Mouse (Mus musculus): Measurements from ENCODE around the gene Postn. TPM values are rescaled to one million over a fixed set of nuclear protein-coding genes. Genes with fewer than 3 reads are reported as not detected.
A peak's percentile ranks its signal among the peaks of the same experiment; 100 is the strongest.

The Postn gene
- polyA plus RNA-seq, 1 experiment from 2014 or later: 181 TPM

- Histone ChIP-seq H3K27ac (peak overlapping the region; percentile 75), H3K9me3 (no peaks in the 10 kb centered on the region), H3K4me3 (no peak overlapping the region), H3K4me2 (replicated peaks) (no peak overlapping the region), H3K4me1 (peaks cover 17% of the 10 kb centered on the region), H3K9ac (no peak overlapping the region), H3K36me3 (no peaks in the 10 kb centered on the region), H3K27me3 (no peaks in the 10 kb centered on the region)
- WGBS: 33% methylated on average over 6 of the region's 6 CpGs
- ATAC-seq (ENCODE audit: insufficient number of reproducible peaks, insufficient read depth, low FRiP score, low TSS enrichment): peak; percentile 41; the same call in 1 of the 2 replicates
These were observed 60.1 kb downstream of the Postn start for GRCm38 (mm10) chr3:54420983-54421382.

- H3K36me3 ChIP-seq: no peaks in the 10 kb centered on the region
- no peak for ATAC-seq (ENCODE audit: insufficient number of reproducible peaks, insufficient read depth, low FRiP score, low TSS enrichment)
- H3K9me3 ChIP-seq: no peaks in the 10 kb centered on the region
- H3K4me1 ChIP-seq: peaks cover 17% of the 10 kb centered on the region
- H3K4me2 ChIP-seq (replicated peaks): no peak overlapping the region
- H3K27me3 ChIP-seq: no peaks in the 10 kb centered on the region
- WGBS: 94% methylated on average over 2 of the region's 2 CpGs
- no peak overlapping the region for H3K4me3 ChIP-seq
- H3K27ac ChIP-seq: no peak overlapping the region
- H3K9ac ChIP-seq: no peak overlapping the region
These were observed 60.8 kb downstream of the Postn start for GRCm38 (mm10) chr3:54421666-54422065.

- Histone ChIP-seq H3K4me3 (no peak overlapping the region), H3K4me1 (peaks cover 11% of the 10 kb centered on the region), H3K27me3 (no peaks in the 10 kb centered on the region), H3K36me3 (no peaks in the 10 kb centered on the region), H3K4me2 (replicated peaks) (no peak overlapping the region), H3K27ac (no peak overlapping the region), H3K9ac (no peak overlapping the region), H3K9me3 (no peaks in the 10 kb centered on the region)
- WGBS: 84% methylated on average over 4 of the region's 4 CpGs
- no peak for ATAC-seq (ENCODE audit: insufficient number of reproducible peaks, insufficient read depth, low FRiP score, low TSS enrichment)
These were observed 63.2 kb downstream of the Postn start for GRCm38 (mm10) chr3:54424146-54424545.

- no peaks in the 10 kb centered on the region for H3K27me3 ChIP-seq
- H3K27ac ChIP-seq: no peak overlapping the region
- no peaks in the 10 kb centered on the region for H3K36me3 ChIP-seq
- ATAC-seq (ENCODE audit: insufficient number of reproducible peaks, insufficient read depth, low FRiP score, low TSS enrichment): no peak
- H3K9me3 ChIP-seq: no peaks in the 10 kb centered on the region
- no peak overlapping the region for H3K9ac ChIP-seq
- H3K4me1 ChIP-seq: no peaks in the 10 kb centered on the region
- 85% methylated on average over 4 of the region's 4 CpGs for WGBS
- no peak overlapping the region for H3K4me2 ChIP-seq (replicated peaks)
- H3K4me3 ChIP-seq: no peak overlapping the region
These were observed 70.8 kb downstream of the Postn start for GRCm38 (mm10) chr3:54431663-54432062.

- no peaks in the 10 kb centered on the region for H3K4me1 ChIP-seq
- no peak overlapping the region for H3K27ac ChIP-seq
- ATAC-seq (ENCODE audit: insufficient number of reproducible peaks, insufficient read depth, low FRiP score, low TSS enrichment): no peak
- no peak overlapping the region for H3K4me2 ChIP-seq (replicated peaks)
- H3K4me3 ChIP-seq: no peak overlapping the region
- no peak overlapping the region for H3K9ac ChIP-seq
- no peaks in the 10 kb centered on the region for H3K27me3 ChIP-seq
- H3K36me3 ChIP-seq: no peaks in the 10 kb centered on the region
- 59% methylated on average over 6 of the region's 6 CpGs for WGBS
- no peaks in the 10 kb centered on the region for H3K9me3 ChIP-seq
These were observed 71.3 kb downstream of the Postn start for GRCm38 (mm10) chr3:54432167-54432566.

- H3K27ac ChIP-seq: no peak overlapping the region
- H3K9me3 ChIP-seq: no peaks in the 10 kb centered on the region
- H3K36me3 ChIP-seq: no peaks in the 10 kb centered on the region
- no peak overlapping the region for H3K4me3 ChIP-seq
- H3K9ac ChIP-seq: no peak overlapping the region
- no peak for ATAC-seq (ENCODE audit: insufficient number of reproducible peaks, insufficient read depth, low FRiP score, low TSS enrichment)
- H3K4me2 ChIP-seq (replicated peaks): no peak overlapping the region
- WGBS: 54% methylated on average over 4 of the region's 4 CpGs
- H3K27me3 ChIP-seq: no peaks in the 10 kb centered on the region
- no peaks in the 10 kb centered on the region for H3K4me1 ChIP-seq
These were observed 71.7 kb downstream of the Postn start for GRCm38 (mm10) chr3:54432605-54433004.

GRCm38 (mm10) chr3:54434571-54434970 is 73.7 kb downstream of the Postn start:
- ATAC-seq (ENCODE audit: insufficient number of reproducible peaks, insufficient read depth, low FRiP score, low TSS enrichment): no peak
- H3K4me2 ChIP-seq (replicated peaks): no peak overlapping the region
- no peaks in the 10 kb centered on the region for H3K36me3 ChIP-seq
- no peaks in the 10 kb centered on the region for H3K27me3 ChIP-seq
- H3K9ac ChIP-seq: no peak overlapping the region
- WGBS: 89% methylated on average over 6 of the region's 6 CpGs
- H3K9me3 ChIP-seq: no peaks in the 10 kb centered on the region
- no peak overlapping the region for H3K4me3 ChIP-seq
- no peaks in the 10 kb centered on the region for H3K4me1 ChIP-seq
- no peak overlapping the region for H3K27ac ChIP-seq

- Histone ChIP-seq H3K27ac (no peak overlapping the region), H3K4me2 (replicated peaks) (no peak overlapping the region), H3K4me1 (no peaks in the 10 kb centered on the region), H3K4me3 (no peak overlapping the region), H3K36me3 (no peaks in the 10 kb centered on the region), H3K9ac (no peak overlapping the region), H3K27me3 (no peaks in the 10 kb centered on the region), H3K9me3 (no peaks in the 10 kb centered on the region)
- WGBS: 67% methylated on average over 1 of the region's 1 CpGs
- ATAC-seq (ENCODE audit: insufficient number of reproducible peaks, insufficient read depth, low FRiP score, low TSS enrichment): no peak
These were observed 75.6 kb downstream of the Postn start for GRCm38 (mm10) chr3:54436373-54436964.

Other genes starting within 250 kb of the Postn start
- 2.4 and 3.1 TPM in 2 replicates for gene Trpc4, start 205.1 kb upstream of the Postn start, polyA plus RNA-seq (2016; fragmentation: Nextera tagmentation; extraction: Ambion mirVana)

Measured in embryonic facial prominence, embryonic 12.5 days (tissue).